Mouse (Mus musculus): ENCODE results near the gene Zeb2.

DNA sequence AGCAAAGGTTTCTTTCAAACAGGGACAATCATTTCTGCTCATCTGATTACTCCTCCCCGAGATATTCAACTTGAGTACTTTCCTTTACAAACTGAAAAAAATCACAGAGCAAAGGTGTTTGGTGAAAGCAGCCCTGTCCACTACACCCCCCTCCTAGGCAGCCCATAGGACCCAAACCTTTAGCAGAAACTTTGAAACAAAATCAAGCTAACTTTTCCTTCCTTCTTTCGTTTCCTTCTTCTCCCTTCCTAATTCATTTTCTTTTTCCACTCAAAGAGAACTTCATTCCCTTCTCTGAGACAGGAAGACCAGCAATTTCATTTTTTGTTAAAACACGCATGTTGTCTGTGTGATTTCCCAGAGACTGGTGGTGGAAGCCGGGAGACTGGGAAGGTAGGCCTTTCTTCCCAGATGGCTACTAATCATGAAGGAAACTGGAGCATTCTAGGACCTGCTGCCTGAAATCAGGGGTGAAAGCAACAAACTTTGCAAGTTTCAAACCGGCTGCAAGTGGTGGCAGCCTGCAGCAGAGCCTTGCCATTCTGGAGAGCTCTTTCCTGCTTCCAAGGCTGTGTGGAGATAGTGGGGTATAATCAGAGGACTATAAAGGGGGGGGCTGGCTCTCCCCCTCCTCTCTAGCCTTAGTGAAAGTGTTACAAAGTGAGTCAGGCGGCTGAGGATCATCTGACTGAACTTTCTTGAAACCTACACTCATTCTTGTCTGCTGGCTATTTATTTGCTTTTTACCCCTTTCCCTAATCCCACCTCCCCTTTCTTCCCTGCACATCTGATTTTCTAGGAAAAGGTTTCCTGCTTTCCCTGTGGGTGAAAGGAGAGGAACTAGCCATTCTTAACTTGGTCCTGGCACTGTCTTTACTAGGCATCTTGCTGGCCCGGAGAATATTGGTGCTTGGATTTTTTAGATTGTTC is 11.0 kb downstream of the Zeb2 start:
- no peak for TF ChIP-seq EP300 (IDR thresholded peaks at IDR 0.05; ENCODE audit: low read depth)
- TF ChIP-seq CTCF (IDR thresholded peaks at IDR 0.05; ENCODE audit: low read depth), result no peak
